Mouse (Mus musculus) intestine, postnatal 0 days (tissue): ENCODE data around the gene Agmat. TPM values are rescaled to one million over a fixed set of nuclear protein-coding genes. Genes with fewer than 3 reads are reported as not detected.

Experiments used
- ATAC-seq: fragments of 200-750 bp; cut with Nextera tagmentation; 2 replicates; pipeline ENCODE4 v1.8.0; 2017; ENCODE audit warnings: mild to moderate bottlenecking, moderate TSS enrichment, moderate library complexity
- H3K27ac ChIP-seq: fragments of 300-500 bp; sonication (generic); 2 replicates; pipeline ENCODE4 v1.5.1; 2014; ENCODE audit warnings: mild to moderate bottlenecking, low read depth, low read length, moderate library complexity
- H3K27me3 ChIP-seq: fragments of 300-500 bp; sonication (generic); replicated peaks from 2 replicates; pipeline ENCODE4 v1.6.1; 2014; ENCODE audit warnings: low read length, mixed read lengths; ENCODE audit not compliant: control insufficient read depth, insufficient read depth
- H3K36me3 ChIP-seq: fragments of 300-500 bp; sonication (generic); 2 replicates; pipeline ENCODE4 v1.6.1; 2014; ENCODE audit warnings: mild to moderate bottlenecking, moderate library complexity; ENCODE audit not compliant: control insufficient read depth, insufficient read depth
- H3K4me1 ChIP-seq: fragments of 300-500 bp; sonication (generic); replicated peaks from 2 replicates; pipeline ENCODE4 v1.6.1; 2014; ENCODE audit warnings: antibody characterized with exemption, low read length, mixed read lengths; ENCODE audit not compliant: control insufficient read depth, insufficient read depth
- H3K4me2 ChIP-seq: fragments of 300-500 bp; sonication (generic); replicated peaks from 2 replicates; pipeline ENCODE4 v1.6.1; 2014; ENCODE audit warnings: low read depth, mild to moderate bottlenecking, moderate library complexity
- H3K4me3 ChIP-seq: fragments of 300-500 bp; sonication (generic); 2 replicates; pipeline ENCODE4 v1.5.1; 2014; ENCODE audit warnings: low read depth, low read length
- H3K9ac ChIP-seq: fragments of 300-500 bp; sonication (generic); 2 replicates; pipeline ENCODE4 v1.6.1; 2014; ENCODE audit warnings: mild to moderate bottlenecking, low read depth, low read length
- H3K9me3 ChIP-seq: fragments of 300-500 bp; sonication (generic); 2 replicates; pipeline ENCODE4 v1.6.1; 2016; ENCODE audit warnings: mixed run types; ENCODE audit not compliant: control insufficient read depth
- CTCF ChIP-seq: sonication (generic); IDR thresholded peaks from 2 replicates; pipeline ENCODE4 v1.5.1; 2016; ENCODE audit warnings: low read depth, mild to moderate bottlenecking, control low read depth, antibody characterized with exemption, moderate library complexity
- WGBS: fragments of 180-500 bp; shearing (Covaris S2); extraction: QIAGEN DNeasy Blood & Tissue Kit; methylation state at CpG from one replicate; pipeline ENCODE4 v1.1.7; 2014; 5-methylcytosine and 5-hydroxymethylcytosine counted together
- polyA plus RNA-seq: library from polyadenylated mRNA; unstranded; fragments of >200 nt; fragmentation: Nextera tagmentation; extraction: Ambion mirVana; gene quantifications from 2 replicates; pipeline ENCODE4 v1.2.1, GENCODE M21; 2015

The Agmat gene
- polyA plus RNA-seq, 1 experiment from 2014 or later = 106 TPM

DNA sequence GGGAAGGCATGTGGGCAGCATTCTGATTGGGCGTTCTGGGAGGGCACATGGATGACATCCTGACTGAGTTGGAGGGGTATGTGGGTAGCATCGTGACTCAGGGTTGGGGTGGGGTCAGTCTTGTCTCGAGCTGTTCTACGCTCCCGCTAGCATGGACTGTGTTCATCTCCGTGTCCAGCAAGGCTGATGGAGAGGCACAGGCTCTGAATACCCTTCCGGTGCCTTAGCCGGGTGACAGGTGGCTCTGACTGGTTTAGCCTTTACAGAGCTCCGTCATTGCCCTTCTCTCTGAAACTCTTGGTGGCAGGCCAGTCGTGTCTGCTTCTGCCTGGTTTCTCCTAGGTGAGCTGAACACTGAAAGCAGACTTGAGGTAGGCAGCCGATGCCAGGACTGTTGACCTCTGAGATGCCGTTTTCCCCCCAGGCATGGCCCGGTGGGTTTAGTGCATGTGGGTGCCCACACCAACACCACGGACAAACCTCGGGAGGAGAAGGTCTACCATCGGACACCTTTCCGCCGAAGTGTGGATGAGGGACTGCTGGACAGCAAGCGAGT, 9.0 kb downstream of the Agmat start:
- Histone ChIP-seq H3K27ac (no peak overlapping the region), H3K9ac (no peak overlapping the region), H3K4me2 (no peak overlapping the region), H3K9me3 (no peaks in the 10 kb centered on the region), H3K4me1 (no peaks in the 10 kb centered on the region), H3K4me3 (no peak overlapping the region), H3K27me3 (no peaks in the 10 kb centered on the region), H3K36me3 (peaks cover 14% of the 10 kb centered on the region; the same call in 1 of the 2 replicates)
- no peak for ATAC-seq
- TF ChIP-seq CTCF = no peak
- 88% methylated on average over 19 of the region's 19 CpGs for WGBS

DNA sequence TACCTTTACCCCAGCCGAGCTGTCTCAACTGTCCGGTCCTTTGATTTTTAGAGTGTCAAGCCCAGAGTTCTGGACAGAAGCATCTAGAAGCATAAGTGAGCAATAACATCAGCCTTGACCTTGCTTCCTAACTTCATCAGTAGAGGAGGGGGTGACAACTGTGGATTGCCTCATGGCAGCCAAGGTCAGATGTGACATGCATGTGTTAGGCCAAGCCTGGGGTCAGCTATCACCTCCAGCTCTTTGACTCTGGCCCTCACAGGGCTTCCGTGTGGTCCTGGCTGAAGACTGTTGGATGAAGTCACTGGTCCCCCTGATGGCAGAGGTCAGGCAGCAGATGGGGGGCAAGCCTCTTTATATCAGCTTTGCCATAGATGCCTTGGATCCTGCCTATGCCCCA, 10.7 kb downstream of the Agmat start:
- Histone ChIP-seq H3K27ac (no peak overlapping the region), H3K9ac (no peak overlapping the region), H3K4me2 (no peak overlapping the region), H3K36me3 (peaks cover 20% of the 10 kb centered on the region), H3K27me3 (no peaks in the 10 kb centered on the region), H3K9me3 (no peaks in the 10 kb centered on the region), H3K4me1 (no peaks in the 10 kb centered on the region), H3K4me3 (no peak overlapping the region)
- 89% methylated on average over 3 of the region's 3 CpGs for WGBS
- no peak for ATAC-seq
- no peak for TF ChIP-seq CTCF

DNA sequence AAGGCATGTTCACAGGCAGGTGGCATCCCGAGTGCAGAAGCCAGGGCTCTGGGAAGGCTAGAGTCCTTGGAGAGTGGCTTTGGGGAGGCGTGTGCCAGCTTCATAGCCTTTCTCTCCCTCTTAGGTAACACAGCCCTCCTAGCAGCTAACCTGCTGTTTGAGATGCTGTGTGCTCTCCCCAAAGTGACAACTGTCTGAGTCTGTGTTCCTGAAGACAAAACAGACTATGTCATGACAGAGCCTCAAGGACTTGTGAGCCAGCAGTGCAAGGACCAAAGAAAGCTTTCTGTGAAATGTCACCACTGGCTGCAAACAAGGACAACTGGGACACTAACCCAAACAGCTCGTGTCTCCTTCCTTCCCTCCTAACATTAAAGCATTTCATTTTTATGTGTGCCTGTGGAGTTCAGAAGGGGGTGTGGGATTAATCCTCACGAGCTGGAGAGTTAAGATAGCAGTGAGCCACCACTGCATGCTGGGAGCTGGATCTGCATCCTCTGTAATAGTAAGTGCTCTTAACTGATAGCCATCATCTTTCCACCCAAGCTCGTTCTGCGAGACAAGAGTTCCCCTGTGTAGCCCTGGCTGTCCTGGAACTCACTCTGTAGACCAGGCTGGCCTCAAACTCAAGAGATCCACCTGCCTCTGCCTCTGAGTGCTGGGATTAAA, 12.5 kb downstream of the Agmat start:
- H3K9ac ChIP-seq = no peak overlapping the region
- TF ChIP-seq CTCF = no peak
- no peaks in the 10 kb centered on the region for H3K27me3 ChIP-seq
- 60% methylated on average over 6 of the region's 6 CpGs for WGBS
- H3K4me2 ChIP-seq = no peak overlapping the region
- no peaks in the 10 kb centered on the region for H3K9me3 ChIP-seq
- H3K36me3 ChIP-seq = peaks cover 38% of the 10 kb centered on the region
- no peak overlapping the region for H3K4me3 ChIP-seq
- ATAC-seq = no peak
- no peaks in the 10 kb centered on the region for H3K4me1 ChIP-seq
- no peak overlapping the region for H3K27ac ChIP-seq

DNA sequence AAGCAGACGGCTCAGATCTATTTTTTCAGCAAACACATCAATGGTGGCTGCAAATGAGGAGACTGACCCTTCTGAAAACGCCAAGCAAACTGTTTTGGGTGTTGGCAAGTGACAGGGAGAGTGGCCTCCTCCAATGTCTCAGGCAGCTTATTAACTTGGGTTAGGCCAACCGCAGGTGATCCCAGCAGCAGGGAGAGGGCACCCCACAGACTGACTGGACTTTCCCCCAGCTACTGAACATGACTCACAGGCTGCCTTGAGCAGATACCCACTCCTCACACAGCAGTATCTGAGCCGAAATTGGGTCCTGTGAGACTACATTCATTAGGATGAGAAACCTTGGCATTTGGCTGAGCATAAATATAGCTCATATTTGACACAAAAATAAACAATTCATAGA, 14.5 kb downstream of the Agmat start:
- no peak for ATAC-seq
- no peak for TF ChIP-seq CTCF
- 51% methylated on average over 4 of the region's 4 CpGs for WGBS

DNA sequence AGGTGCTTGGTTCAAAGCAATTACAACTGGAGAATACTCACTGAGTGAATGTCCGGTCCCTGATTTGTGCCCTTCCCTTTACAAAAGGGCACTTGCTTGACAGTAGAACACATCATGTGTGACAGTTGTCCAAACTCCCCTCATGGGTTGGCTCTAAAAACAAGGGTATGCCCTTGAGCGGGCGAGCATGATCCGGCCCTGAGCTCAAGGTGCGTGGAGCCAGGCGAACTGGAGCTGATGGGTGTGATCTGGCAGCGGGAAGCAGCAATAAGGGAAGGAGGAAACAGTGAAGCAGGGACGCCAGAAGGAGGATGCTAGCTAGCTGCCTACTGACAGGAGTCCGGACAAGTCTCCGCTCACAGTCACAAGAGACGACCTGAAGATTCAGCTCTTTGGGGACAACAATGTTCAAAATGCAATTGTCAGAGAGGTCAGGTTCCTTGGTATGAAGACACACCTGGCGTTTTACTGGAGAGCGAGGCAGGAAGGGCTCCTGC, 15.7 kb downstream of the Agmat start:
- Histone ChIP-seq H3K36me3 (peaks cover 58% of the 10 kb centered on the region), H3K4me2 (no peak overlapping the region), H3K4me1 (no peaks in the 10 kb centered on the region), H3K27me3 (no peaks in the 10 kb centered on the region), H3K4me3 (no peak overlapping the region), H3K27ac (no peak overlapping the region), H3K9me3 (no peaks in the 10 kb centered on the region), H3K9ac (no peak overlapping the region)
- no peak for TF ChIP-seq CTCF
- no peak for ATAC-seq
- 91% methylated on average over 13 of the region's 13 CpGs for WGBS

More for the DNA sequence above, 14.5 kb downstream of the Agmat start:
- Histone ChIP-seq H3K9ac (no peak overlapping the region), H3K4me3 (no peak overlapping the region), H3K4me1 (no peaks in the 10 kb centered on the region), H3K27me3 (no peaks in the 10 kb centered on the region), H3K4me2 (no peak overlapping the region), H3K27ac (no peak overlapping the region), H3K36me3 (peaks cover 53% of the 10 kb centered on the region), H3K9me3 (no peaks in the 10 kb centered on the region)

DNA sequence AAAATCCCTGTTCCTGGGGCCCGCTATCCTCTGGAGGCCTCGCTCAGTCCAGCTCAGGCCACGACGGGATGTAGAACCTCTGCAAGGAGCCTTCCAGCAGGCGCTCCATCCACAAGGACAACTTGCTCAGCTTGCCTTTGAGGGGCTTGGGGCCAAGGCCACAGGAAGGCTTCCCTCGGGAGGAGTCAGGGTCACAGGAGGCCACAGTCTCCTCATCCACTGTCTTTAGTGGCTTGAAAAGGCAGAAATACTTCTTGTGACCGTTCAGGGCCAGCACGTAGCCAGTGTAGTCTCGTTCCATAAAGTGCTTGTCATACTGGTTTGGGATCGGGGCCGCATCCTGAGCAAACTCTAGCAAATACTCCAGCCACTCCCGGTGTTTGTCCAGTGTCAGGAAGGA, 17.0 kb downstream of the Agmat start:
- H3K27me3 ChIP-seq = no peaks in the 10 kb centered on the region

More for the DNA sequence above, 17.0 kb downstream of the Agmat start:
- H3K27ac ChIP-seq = no peak overlapping the region; the same call in 1 of the 2 replicates
- no peak overlapping the region for H3K4me3 ChIP-seq
- no peak overlapping the region for H3K9ac ChIP-seq
- H3K36me3 ChIP-seq = peaks cover 63% of the 10 kb centered on the region
- ATAC-seq = no peak
- H3K4me1 ChIP-seq = no peaks in the 10 kb centered on the region
- no peaks in the 10 kb centered on the region for H3K9me3 ChIP-seq
- 82% methylated on average over 12 of the region's 12 CpGs for WGBS
- TF ChIP-seq CTCF = no peak
- no peak overlapping the region for H3K4me2 ChIP-seq
